Mouse (Mus musculus) embryonic facial prominence, embryonic 12.5 days (tissue): ENCODE results near the gene Smim13. TPM values are rescaled to one million over a fixed set of nuclear protein-coding genes. Genes with fewer than 3 reads are reported as not detected.

Source experiments
- ATAC-seq: fragments of 200-750 bp; cut with Nextera tagmentation; 2 replicates; pipeline ENCODE4 v1.8.0; 2017; ENCODE audit not compliant: insufficient number of reproducible peaks, insufficient read depth, low FRiP score, low TSS enrichment
- H3K27ac ChIP-seq: fragments of 300-500 bp; sonication (generic); 2 replicates; pipeline ENCODE4 v1.5.1; 2016; ENCODE audit warnings: mild to moderate bottlenecking
- H3K27me3 ChIP-seq: fragments of 300-500 bp; sonication (generic); 2 replicates; pipeline ENCODE4 v1.6.1; 2016; ENCODE audit warnings: mild to moderate bottlenecking, moderate library complexity
- H3K36me3 ChIP-seq: fragments of 300-500 bp; sonication (generic); 2 replicates; pipeline ENCODE4 v1.6.1; 2016; ENCODE audit warnings: mild to moderate bottlenecking
- H3K4me1 ChIP-seq: fragments of 300-500 bp; sonication (generic); 2 replicates; pipeline ENCODE4 v1.6.1; 2016
- H3K4me2 ChIP-seq: fragments of 300-500 bp; sonication (generic); replicated peaks from 2 replicates; pipeline ENCODE4 v1.6.1; 2016; ENCODE audit warnings: mild to moderate bottlenecking, moderate library complexity
- H3K4me3 ChIP-seq: fragments of 300-500 bp; sonication (generic); 2 replicates; pipeline ENCODE4 v1.5.1; 2016; ENCODE audit warnings: mild to moderate bottlenecking
- H3K9ac ChIP-seq: fragments of 300-500 bp; sonication (generic); 2 replicates; pipeline ENCODE4 v1.6.1; 2016; ENCODE audit warnings: mild to moderate bottlenecking, moderate library complexity
- H3K9me3 ChIP-seq: fragments of 300-500 bp; sonication (generic); 2 replicates; pipeline ENCODE4 v1.6.1; 2016; ENCODE audit warnings: mild to moderate bottlenecking, moderate library complexity
- WGBS: fragments of 180-500 bp; shearing (Covaris S2); methylation state at CpG from one replicate; pipeline ENCODE4 v1.1.7; 2016; 5-methylcytosine and 5-hydroxymethylcytosine counted together
- polyA plus RNA-seq: library from polyadenylated mRNA; unstranded; fragments of >200 nt; fragmentation: Nextera tagmentation; extraction: Ambion mirVana; gene quantifications from 2 replicates; pipeline ENCODE4 v1.2.1, GENCODE M21; 2016

Smim13 gene
- polyA plus RNA-seq, 1 experiment from 2014 or later, result 21.4 TPM

DNA sequence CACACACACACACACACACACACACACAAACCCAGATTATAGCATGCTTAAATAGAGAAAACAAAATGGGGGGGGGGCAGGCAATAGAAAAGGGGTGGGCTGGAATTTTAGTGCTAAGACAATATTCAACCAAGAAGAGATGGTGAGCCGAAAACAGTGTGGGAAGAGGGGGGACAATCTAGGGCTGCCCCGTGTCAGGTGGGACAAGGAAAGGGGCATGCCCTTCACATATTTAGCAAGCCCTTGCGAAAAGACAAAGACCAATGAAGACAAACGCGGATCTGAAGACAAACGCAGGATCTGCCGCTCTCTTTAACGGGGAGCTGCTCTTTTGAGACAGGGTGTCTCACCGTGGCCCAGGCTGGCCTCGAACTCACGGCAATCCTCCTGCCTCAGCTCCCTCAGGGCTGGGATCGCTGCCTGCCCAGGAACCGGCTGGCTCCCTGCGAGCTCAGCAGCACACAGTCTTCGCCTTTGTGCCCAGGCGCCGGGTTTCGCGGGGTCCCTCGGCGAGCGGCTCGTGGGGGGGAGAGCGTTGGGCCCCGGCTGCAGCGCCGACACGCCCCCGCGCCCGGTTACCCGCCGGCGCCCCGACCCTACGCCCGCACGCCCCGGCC is 29.8 kb upstream of the Smim13 start:
- peak; percentile 57 for ATAC-seq
- Histone ChIP-seq H3K9me3 (peaks cover 6% of the 10 kb centered on the region; the same call in 1 of the 2 replicates), H3K36me3 (no peaks in the 10 kb centered on the region), H3K4me3 (peak overlapping the region; percentile 63), H3K9ac (peak overlapping the region; percentile 63), H3K4me2 (peak overlapping the region; percentile 62), H3K27ac (no peak overlapping the region), H3K27me3 (no peaks in the 10 kb centered on the region), H3K4me1 (no peaks in the 10 kb centered on the region)
- 4% methylated on average over 38 of the region's 39 CpGs for WGBS

DNA sequence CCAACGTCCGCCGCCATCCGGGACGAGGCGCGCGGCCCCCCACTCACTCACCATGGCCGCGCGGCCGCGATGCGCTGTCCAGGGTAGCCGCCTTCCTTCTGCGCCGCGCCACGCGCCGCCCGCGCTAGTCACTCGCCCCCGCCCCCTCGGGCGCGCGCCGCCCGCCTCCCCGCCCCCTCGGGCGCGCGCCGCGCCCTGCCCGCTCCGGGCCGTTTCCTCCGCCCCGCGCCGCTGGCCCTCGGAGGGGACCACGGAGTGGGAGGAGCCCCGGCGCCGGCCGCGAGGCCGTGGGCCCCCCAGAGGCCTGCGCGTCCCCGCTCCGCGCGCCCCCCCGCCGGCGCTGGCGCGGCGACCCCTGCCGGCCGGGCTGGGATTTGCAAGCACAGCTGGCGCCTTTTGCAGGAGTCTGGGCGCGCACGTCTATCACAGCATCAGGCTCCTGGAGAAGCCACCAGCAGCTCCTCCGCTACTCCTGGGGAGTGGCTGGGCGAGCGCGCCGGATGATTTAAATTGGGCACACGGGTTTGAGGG is 29.3 kb upstream of the Smim13 start, which contains the start of gene Elovl2:
Elovl2 (minus strand) TSS at position 102 of the 531 bp plus-strand sequence.
- Histone ChIP-seq H3K9me3 (peaks cover 6% of the 10 kb centered on the region; the same call in 1 of the 2 replicates), H3K4me1 (no peaks in the 10 kb centered on the region), H3K27ac (0 out of 2 replicates have a peak within 1 kb of the TSS, but pooled peaks have one; percentile 17), H3K4me3 (peak within 1 kb of the TSS; percentile 63), H3K4me2 (peak within 1 kb of the TSS; percentile 62), H3K36me3 (no peaks in the 10 kb centered on the region), H3K27me3 (no peaks in the 10 kb centered on the region), H3K9ac (peak within 1 kb of the TSS; percentile 63)
- 1% methylated on average over 49 of the region's 77 CpGs for WGBS
- peak; percentile 91 for ATAC-seq

DNA sequence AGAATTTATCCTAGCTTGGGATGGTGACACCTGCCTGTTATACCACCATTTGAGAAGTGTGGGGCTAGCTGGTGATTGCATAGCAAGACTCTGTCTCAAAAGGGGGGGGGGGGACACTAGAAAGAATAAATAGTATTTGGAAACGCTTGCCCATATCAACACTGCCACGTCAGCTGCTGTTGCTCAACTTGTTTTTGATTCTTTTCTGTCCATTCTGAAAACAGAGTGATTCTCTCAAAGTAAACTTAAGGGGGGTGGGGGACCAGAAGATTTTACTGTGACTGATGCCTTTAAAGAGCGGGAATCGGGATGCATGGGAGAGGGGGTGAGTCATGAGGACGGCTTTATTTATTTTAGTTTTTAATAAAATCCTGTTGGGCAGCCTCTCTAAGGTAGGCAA is 23.1 kb upstream of the Smim13 start:
- ATAC-seq, result no peak
- peaks cover 6% of the 10 kb centered on the region; the same call in 1 of the 2 replicates for H3K9me3 ChIP-seq
- no peaks in the 10 kb centered on the region for H3K27me3 ChIP-seq
- H3K36me3 ChIP-seq, result no peaks in the 10 kb centered on the region
- no peak overlapping the region for H3K4me3 ChIP-seq
- 72% methylated on average over 5 of the region's 5 CpGs for WGBS
- H3K27ac ChIP-seq, result no peak overlapping the region
- H3K4me2 ChIP-seq, result no peak overlapping the region
- no peaks in the 10 kb centered on the region for H3K4me1 ChIP-seq
- no peak overlapping the region for H3K9ac ChIP-seq

DNA sequence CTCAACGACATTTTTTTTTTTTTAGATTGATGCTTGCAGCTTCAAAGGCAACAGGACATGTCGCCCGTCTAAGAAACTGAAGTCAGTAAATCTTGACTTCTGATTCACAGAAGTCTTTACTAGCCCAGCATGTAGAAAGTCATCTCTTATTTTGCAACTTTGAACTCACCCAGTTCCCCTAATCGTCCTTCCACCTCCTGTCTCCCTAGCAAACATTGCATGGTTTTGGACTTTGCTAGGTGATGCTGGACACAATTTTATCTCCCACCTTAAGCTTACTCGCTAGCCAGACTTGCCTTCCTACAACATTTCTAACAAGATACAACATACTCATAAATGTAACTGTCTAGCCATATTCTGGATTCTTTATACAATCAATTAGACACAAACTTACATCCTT is 21.6 kb upstream of the Smim13 start:
- Histone ChIP-seq H3K9ac (no peak overlapping the region), H3K4me3 (no peak overlapping the region), H3K9me3 (no peaks in the 10 kb centered on the region), H3K27ac (no peak overlapping the region), H3K4me1 (no peaks in the 10 kb centered on the region), H3K36me3 (no peaks in the 10 kb centered on the region), H3K4me2 (no peak overlapping the region), H3K27me3 (no peaks in the 10 kb centered on the region)
- WGBS, result 84% methylated on average over 5 of the region's 5 CpGs
- ATAC-seq, result no peak

DNA sequence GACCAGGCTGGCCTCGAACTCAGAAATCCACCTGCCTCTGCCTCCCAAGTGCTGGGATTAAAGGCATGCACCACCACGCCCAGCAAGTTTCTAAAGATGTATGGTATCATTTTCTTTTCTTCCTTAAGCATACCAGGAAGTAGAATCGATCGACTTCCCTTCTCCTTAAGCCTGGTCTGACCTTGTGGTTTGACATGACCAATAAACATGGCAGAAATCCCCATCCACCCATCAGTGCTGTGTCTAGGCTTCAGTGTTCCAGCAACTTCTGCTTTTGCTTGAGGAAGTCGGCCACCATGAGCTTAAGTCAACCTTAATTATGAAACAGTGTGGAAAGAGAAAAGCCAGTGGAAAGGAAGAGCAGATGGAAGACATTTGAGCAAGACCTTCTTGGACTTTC is 19.4 kb upstream of the Smim13 start:
- no peak overlapping the region for H3K9ac ChIP-seq
- H3K27me3 ChIP-seq, result no peaks in the 10 kb centered on the region
- no peak overlapping the region for H3K4me2 ChIP-seq
- H3K36me3 ChIP-seq, result no peaks in the 10 kb centered on the region
- 81% methylated on average over 5 of the region's 5 CpGs for WGBS
- ATAC-seq, result no peak
- no peaks in the 10 kb centered on the region for H3K4me1 ChIP-seq
- no peaks in the 10 kb centered on the region for H3K9me3 ChIP-seq
- H3K4me3 ChIP-seq, result no peak overlapping the region
- H3K27ac ChIP-seq, result no peak overlapping the region

DNA sequence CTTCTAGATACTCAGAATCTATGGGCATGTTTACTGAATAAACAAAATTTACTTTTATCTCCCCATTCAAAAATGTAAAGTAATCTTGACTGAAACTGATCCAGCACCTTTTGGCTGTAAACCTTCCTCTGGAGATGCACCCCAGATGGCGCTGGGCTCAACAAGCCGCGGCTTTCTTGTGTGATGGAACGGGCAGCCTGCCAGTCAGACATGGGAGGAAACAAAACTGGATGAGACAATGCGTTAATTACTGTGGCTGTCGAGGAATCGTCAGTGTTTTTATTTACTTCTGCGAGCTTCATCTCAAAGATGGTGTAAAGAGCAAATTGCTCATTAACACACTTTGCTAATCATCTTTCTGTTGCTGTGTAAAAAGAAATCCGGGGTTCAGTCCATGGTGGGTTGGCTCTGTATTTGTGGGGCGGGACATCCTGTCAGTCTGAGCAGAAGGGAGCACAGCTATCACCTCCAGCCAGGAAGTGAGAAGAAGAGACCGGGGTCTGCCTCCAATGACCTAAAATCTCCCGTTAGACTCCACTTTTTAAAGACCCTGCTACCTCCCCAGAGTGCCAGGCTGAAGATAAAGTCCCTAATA is 18.2 kb upstream of the Smim13 start:
- Histone ChIP-seq H3K27me3 (no peaks in the 10 kb centered on the region), H3K4me1 (no peaks in the 10 kb centered on the region), H3K9me3 (no peaks in the 10 kb centered on the region), H3K9ac (no peak overlapping the region), H3K36me3 (no peaks in the 10 kb centered on the region), H3K4me3 (no peak overlapping the region), H3K27ac (no peak overlapping the region), H3K4me2 (no peak overlapping the region)
- WGBS, result 88% methylated on average over 12 of the region's 12 CpGs
- no peak for ATAC-seq

DNA sequence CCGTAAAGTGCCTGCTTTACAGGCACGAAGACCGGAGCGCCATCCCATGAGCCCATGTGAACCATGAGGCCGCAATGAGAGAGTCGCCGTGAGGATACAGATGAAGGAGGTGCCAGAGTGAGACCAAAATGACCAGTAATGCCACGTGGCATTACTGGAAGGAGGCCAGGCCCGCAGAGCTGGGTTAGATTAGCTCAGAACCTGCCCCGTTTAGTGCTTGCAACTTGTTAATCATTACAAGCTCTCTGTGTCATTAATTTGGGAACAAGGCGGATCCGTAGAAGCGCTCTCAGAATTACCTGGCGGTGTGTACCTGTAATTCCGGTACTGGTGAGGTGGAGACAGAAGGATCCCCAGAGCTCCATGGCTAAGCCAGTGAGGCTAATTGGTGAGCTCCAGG is 17.4 kb upstream of the Smim13 start:
- Histone ChIP-seq H3K27me3 (no peaks in the 10 kb centered on the region), H3K36me3 (no peaks in the 10 kb centered on the region), H3K4me3 (no peak overlapping the region), H3K4me1 (no peaks in the 10 kb centered on the region), H3K27ac (no peak overlapping the region), H3K4me2 (no peak overlapping the region), H3K9me3 (no peaks in the 10 kb centered on the region), H3K9ac (no peak overlapping the region)
- no peak for ATAC-seq
- 91% methylated on average over 15 of the region's 15 CpGs for WGBS

DNA sequence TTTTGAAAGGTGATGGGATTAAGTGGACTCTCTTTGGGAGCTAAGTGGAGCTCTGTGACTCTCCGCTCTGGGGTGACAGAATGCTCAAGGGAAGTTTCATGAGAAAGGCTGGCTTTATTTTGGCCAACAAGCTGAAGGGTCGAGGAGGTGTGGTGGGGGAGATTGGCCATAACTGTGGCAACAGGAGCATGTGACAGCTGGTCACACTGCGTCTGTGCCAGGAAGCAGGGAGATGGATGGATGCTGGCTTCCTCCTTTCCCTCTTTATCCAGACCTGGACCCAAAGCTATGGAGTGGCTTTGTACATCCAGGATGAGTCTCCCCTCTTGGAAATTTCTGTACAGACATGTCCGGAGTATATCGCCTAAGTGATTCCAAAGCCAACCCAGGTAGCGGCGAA is 16.4 kb upstream of the Smim13 start:
- H3K36me3 ChIP-seq, result no peaks in the 10 kb centered on the region
- no peaks in the 10 kb centered on the region for H3K4me1 ChIP-seq
- no peak overlapping the region for H3K4me2 ChIP-seq
- H3K27ac ChIP-seq, result no peak overlapping the region
- 86% methylated on average over 7 of the region's 7 CpGs for WGBS
- ATAC-seq, result no peak
- no peak overlapping the region for H3K9ac ChIP-seq
- no peaks in the 10 kb centered on the region for H3K9me3 ChIP-seq
- H3K27me3 ChIP-seq, result no peaks in the 10 kb centered on the region
- H3K4me3 ChIP-seq, result no peak overlapping the region

DNA sequence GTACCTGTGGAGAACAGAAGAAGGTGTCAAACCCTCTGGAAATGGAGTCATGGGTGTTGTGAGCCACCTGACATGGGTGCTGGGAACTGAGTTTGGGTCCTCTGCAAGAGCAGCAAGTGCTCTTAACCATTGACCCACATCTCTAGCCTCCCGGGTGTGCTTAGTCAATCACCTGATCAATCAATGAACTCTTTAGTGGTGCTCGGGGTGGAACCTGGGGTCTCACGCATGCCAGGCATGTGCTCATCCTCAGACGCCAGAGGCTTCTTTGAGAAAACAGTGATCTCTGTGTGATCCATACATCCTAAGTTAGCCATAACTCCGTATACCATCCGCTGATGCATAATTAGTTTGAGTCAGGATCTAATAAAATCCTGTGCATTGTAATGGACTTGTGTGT is 14.5 kb upstream of the Smim13 start:
- Histone ChIP-seq H3K9me3 (no peaks in the 10 kb centered on the region), H3K27ac (no peak overlapping the region), H3K4me2 (no peak overlapping the region), H3K36me3 (no peaks in the 10 kb centered on the region), H3K4me3 (no peak overlapping the region), H3K4me1 (no peaks in the 10 kb centered on the region), H3K27me3 (no peaks in the 10 kb centered on the region), H3K9ac (no peak overlapping the region)
- ATAC-seq, result no peak
- 85% methylated on average over 6 of the region's 6 CpGs for WGBS

DNA sequence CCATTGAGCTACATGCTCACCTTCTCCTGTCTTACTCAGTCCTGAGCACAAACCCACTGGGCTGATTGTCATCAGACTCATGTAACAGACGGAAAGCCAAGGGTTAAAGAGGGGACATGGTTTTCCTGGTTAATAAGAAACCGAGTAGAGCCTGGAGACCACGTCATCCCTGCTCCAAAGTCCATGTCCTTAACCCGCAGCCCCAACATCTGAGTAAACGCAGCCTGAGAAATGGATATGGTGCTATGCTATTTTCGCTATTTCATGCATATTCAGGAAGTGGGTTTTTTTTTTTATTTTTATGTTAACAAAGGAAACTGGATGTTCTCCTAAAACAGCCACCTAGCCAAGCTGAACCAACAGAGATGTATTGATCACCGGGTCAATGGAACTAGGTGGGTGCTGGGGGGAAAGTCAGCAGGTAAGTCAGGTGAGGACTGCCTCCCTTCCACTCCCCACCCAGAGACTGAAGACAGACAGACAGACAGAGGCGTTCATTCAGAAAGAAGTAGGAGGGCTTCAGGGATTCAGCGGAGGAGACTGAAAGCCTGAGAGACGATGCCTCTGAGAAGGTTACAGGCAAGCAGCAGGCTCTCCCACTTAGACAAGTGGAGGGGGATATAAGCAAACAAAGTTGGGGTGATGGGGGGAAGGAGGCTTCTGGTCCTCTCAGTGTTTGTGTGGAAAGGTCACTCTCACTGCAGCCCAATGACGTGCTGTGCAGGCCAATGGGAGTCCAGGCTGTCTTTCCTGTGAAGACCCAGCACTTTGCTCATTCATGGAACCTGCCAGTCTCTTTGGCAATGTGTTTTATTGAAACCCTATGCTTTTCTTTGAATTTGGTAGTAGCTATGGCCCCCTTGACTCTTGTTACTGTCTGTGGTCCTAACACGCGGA is 13.6 kb upstream of the Smim13 start:
- Histone ChIP-seq H3K27me3 (no peaks in the 10 kb centered on the region), H3K27ac (no peak overlapping the region), H3K4me1 (no peaks in the 10 kb centered on the region), H3K9me3 (no peaks in the 10 kb centered on the region), H3K9ac (no peak overlapping the region), H3K36me3 (no peaks in the 10 kb centered on the region), H3K4me2 (no peak overlapping the region), H3K4me3 (no peak overlapping the region)
- 67% methylated on average over 13 of the region's 13 CpGs for WGBS
- no peak for ATAC-seq

DNA sequence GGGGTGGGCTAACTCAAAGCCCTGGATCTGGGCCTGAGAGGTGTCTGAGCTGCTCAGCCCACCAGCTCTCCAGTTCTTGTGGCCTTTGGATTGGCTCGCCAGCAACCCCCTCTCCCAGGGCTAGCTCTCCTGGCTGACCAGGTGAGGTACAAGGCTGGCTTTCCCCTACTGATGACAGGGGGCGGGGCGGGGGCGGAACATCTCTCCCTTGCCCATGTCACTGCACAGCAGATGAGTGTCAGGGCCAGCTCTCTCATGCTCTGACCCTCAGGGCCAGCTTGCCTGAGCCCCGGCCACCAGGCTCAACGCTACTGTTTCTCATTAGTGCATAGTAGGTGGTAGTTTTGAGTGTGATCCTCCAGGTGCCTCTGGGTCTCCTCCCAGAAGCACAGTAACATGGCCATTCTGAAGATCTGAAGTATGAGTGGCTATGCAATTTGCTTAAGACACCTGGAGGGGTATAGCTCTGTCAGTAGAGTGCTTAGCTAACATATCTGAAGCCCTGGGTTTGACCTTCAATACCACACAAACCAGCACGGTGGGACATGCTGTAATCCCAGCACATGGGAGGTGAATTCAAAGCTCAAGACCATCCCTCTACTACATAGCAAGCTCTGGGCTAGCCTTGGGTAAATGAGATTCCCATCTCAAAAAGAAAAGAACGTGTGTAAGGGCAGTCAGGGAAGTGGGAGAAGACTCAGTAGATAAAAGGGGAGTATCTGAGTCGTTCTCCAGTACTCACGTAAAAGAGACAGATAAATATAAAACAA is 11.4 kb upstream of the Smim13 start:
- H3K4me1 ChIP-seq, result no peaks in the 10 kb centered on the region
- H3K9me3 ChIP-seq, result no peaks in the 10 kb centered on the region
- WGBS, result 74% methylated on average over 10 of the region's 10 CpGs
- H3K27ac ChIP-seq, result no peak overlapping the region
- 0 out of 2 replicates have a peak, but pooled peaks have one; percentile 15 for ATAC-seq
- H3K27me3 ChIP-seq, result no peaks in the 10 kb centered on the region
- H3K36me3 ChIP-seq, result no peaks in the 10 kb centered on the region
- no peak overlapping the region for H3K9ac ChIP-seq
- H3K4me3 ChIP-seq, result no peak overlapping the region
- no peak overlapping the region for H3K4me2 ChIP-seq
